Mouse (Mus musculus) brain, embryonic 18.5 days (tissue): Measurements from ENCODE around the gene Adgrl3.
"Not testable (repeated sequence)": the region's sequence is repeated elsewhere in the genome, so short reads cannot be mapped to it uniquely, and the experiment has no call there.

Experiments used
- DNase-seq: peaks from one replicate; pipeline ENCODE4 v3.0.0-alpha.2; 2012; ENCODE audit warnings: low read depth, low spot score

The Adgrl3 gene

DNA sequence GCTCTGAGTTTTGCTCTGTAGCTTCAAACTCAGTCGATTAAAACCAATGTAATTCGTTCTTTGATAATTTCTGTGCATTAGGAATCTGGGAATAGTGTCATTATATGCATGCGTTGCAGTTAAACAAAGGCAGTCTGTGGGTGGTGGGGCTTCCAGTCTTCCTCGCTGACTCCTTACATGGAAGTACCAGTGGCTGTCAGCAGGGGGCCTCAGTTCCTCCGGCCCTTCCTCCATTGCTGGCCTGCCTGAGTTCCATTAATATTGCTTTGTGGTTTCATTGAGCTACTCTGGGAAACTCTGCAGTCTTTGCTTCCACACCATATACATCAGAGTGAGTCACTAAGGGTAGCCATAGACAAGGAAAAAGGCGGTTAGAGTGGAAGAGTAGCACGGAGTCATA is 356.1 kb downstream of the Adgrl3 start:
- no peak for DNase-seq

DNA sequence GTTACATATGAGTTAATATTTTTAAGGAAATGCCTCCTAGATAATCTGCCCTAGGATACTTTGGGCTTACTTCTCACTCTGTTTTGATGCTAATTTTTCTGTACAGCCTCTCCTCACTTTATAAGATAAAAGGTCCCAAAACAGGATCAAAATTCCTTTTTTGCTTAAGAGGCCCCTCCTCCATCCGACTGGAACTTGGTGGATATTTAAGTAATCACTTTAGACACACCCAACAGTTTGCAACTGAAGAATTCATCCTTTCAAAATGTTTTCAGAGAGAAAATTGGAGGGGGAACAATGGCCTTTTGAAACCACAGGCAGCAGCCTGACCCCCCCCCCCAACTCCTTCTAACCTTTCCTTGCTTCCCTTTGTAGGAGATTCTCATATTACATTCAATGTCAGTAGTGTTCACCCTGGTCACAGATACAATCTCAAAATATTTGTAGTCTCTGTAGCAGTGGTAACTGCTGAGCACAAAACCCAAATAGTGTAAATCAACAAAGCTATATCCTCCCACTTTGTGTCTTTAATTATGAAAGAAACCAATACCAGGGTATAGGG is 385.7 kb downstream of the Adgrl3 start:
- DNase-seq, result no peak

DNA sequence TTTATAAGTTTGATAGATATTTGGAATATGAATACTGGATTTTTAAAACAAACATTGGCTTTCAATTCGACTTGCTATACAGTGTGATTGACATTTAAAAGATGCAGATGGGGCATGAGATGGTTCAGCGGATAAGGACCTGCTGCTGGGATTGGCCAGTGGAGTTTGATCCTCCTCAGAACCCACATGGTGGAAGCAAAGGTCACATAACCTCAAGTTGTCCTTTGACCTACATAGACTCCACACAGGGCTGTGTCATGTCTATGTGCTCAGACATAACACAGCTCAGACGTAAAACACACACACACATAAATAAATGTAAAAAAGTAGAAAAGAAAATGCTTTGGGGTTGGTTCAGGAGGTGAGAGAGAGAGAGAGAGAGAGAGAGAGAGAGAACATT is 397.4 kb downstream of the Adgrl3 start:
- DNase-seq, result no peak

DNA sequence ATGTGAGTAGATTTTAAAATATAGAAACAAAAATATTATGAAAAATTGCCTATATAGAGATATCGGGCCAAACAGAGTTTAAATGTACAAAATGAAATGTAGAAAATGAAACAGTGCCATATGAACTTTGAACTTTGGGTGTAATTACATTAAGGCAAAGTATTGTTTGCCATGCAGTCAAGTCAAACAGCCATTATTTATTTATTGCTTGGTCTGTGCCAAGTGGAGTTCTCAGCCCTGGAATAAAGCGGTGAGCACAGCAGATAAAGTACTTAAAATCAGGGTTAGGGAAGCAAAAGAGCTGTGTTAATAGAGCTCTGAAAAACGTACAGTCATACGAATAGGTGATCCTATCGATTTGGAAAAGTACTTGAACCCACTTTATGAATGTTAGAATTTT is 407.5 kb downstream of the Adgrl3 start:
- DNase-seq, result no peak

GRCm38 (mm10) chr5:81436375-81436774 is 416.4 kb downstream of the Adgrl3 start:
- no peak for DNase-seq

DNA sequence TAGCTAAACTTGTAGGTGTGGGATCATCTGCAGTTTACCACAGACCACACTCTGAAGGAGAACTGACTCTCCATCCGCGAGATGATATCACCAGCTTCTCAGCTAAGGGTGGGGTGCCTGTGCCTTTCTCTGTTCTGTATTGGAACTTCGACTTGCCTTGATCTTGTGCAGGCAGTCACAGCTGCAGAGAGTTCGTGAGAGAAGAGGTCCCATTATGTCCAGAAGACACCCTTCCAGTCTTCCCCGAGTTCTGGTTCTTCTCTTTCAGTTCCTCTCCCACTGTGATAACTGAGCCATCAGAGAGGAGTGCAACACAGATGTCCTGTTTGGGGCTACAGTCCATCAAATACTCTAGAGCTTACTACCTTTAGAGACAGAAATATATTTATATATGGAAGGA is 422.2 kb downstream of the Adgrl3 start:
- DNase-seq, result no peak

DNA sequence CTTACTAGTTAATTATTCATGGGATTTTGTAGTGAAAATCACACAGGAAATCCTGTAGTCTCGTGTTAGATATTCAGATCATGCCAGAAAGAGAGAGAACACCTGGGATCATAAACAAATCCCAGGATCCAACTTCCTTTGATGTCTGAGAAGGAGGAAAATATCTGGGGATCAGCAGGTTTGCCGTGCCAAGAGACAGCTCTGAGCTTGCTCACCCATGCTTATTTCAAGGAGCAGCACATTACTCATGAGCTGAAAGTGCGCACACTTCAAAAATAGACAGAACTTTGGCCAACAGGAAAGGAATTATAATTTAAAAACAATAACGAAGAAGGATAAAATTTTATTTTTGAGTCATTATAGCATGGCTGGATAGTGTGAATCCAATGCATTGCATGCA is 446.0 kb downstream of the Adgrl3 start:
- no peak for DNase-seq

DNA sequence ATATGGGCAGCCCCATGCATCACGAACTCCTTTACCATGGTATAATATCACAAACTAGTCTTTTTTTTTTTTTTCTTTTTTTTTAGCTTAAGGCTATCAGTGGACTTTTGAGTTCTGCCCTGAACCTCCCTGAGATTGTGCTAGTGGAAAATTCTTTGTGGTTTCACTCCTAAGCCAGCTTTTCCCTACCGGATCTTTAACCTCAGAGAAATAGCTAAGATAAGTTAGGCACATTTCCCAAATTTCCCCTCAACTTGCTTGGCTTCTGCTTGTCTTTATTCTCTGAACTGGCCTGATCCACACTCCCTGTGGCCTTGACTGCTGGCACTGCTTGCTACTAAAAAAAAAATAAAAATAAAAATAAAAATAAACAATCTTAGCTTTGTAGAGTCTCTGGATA is 454.7 kb downstream of the Adgrl3 start:
- DNase-seq, result no peak

- DNase-seq, result no peak
These were observed 455.5 kb downstream of the Adgrl3 start for GRCm38 (mm10) chr5:81475406-81475805.

DNA sequence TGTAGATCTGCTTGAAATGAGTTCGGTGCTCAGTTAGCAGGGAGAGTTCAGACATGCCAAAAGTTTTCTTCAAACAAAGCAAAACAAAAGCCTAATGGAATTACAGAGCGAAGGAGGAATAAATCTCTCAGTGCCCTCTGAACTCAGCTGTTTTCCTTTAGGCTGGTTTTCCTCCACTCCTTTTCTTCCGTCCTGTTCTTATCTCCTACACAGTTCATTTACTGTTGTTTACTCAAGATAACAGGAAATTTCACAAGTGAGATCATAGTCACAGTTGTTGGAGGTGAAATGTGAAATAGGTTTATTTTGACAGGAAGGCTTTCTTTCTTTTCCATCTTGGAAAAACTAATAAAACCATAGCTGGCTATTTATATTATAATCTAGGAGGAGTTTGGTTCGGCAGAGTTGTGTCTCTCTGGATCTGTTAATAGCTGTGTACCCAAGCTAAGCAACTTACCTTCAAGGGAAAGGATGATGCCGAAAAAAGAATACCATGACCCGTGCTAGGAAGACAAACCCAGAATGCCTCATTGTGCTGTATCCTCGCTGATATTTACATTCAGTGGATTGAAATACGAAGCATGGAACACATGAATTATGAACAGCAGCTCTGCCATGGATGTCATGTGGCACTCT is 456.2 kb downstream of the Adgrl3 start:
- no peak for DNase-seq

- DNase-seq, result no peak
These were observed 461.0 kb downstream of the Adgrl3 start for GRCm38 (mm10) chr5:81480911-81481310.

- DNase-seq, result no peak
These were observed 464.0 kb downstream of the Adgrl3 start for GRCm38 (mm10) chr5:81483890-81484289.

DNA sequence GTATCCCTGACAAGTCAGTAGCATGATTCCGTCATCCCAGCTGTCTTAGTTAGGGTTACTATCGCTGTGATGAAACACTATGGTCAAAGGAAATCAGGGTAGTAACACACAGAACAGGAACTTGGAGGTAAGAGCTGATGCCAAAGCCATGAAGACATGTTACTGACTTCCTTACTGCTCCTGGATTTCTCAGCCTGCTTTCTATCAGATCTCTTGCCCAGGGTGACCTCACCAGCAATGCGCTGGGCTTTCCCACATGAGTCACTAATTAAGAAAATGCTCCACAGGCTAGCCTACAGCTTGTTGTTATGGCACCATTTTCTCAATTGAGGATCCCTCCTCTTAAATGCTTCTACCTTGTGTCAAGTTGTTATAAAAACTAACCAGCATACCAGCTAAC is 481.1 kb downstream of the Adgrl3 start:
- DNase-seq, result no peak

GRCm38 (mm10) chr5:81518720-81519496 is 499.0 kb downstream of the Adgrl3 start:
- no peak for DNase-seq

DNA sequence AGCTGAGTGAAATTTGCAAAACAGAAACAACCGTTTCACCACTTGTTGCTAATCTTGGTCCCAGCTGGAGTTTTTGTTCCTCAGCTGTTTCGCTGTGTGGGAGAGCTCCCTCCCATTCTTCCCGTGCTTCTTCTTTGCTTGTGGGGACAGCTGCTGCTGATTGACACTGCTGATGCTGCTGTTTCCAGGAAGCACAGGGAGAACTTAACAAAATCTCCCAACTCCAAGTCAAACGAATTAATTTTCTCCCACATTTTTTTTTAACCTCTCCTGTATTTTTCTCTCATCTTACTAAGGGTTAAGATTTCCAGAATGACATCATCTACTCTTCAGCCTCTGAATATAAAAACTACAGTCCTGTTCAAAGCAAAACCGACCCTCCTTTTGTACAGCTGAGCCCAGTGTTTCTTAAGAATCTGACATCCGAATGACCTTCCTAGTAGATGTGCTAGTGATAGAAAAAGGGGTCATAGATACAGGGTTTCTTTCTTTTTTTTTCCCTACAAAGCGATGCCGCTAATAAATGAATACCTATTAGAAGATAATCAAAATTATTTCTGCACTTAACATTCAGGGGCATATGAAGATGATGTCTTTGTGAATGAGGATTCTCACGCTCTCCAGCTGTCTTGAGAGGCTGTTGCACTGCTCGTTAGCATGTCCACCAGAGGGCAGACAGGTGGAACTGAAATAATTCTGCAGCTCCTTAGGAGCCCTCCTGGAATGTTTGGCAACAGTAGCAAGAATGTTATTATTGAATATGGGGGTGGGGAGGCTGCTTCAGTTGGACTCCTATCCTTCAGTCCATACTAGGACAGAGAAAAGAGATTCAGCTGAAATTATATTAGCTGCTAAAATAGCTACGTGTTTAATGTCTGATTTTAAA is 499.8 kb downstream of the Adgrl3 start:
- DNase-seq, result no peak

GRCm38 (mm10) chr5:81522760-81523159 is 502.8 kb downstream of the Adgrl3 start:
- no peak for DNase-seq

DNA sequence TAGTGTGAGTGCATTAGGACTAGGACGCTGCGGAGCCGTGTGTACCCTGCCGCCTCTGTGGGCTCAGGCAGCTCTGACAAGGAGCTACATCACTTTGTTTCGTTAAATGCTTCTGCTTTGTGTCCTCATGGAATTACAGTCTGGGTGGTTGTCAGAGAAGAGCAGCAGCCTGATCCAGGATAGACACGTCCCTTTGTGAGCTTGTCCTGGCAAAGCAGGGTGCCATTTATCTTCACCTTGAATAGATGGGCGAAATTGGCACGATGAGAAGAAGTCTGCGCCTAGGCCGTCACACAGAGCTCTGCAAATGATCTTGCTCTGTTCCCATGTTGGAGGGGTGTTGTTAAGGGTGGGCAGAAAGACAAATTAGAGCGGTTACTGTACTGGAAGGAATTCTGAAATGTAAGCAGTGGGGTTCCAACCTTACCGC is 504.6 kb downstream of the Adgrl3 start:
- DNase-seq, result no peak

- no peak for DNase-seq
These were observed 505.4 kb downstream of the Adgrl3 start for GRCm38 (mm10) chr5:81525326-81525725.

- DNase-seq, result no peak
These were observed 511.7 kb downstream of the Adgrl3 start for GRCm38 (mm10) chr5:81531639-81532038.

GRCm38 (mm10) chr5:81550211-81550610 is 530.3 kb downstream of the Adgrl3 start:
- DNase-seq, result no peak

DNA sequence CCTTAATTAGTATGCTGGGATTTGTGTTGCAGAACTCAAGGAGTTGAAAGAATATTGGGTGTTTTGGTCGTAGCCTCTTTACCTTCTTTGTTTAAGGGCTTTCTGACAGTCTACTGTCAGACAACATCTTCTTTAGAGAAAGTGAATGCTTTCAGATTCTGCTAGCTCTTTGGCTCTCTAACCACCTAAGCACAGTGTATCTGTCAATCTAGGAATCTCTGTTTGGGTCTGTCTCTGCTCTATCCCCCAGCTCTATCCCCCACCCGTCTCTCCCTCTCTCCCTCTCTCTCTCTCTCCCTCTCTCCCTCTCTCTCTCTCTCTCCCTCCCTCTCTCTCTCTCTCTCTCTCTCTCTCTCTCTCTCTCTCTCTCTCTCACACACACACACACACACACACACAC is 535.2 kb downstream of the Adgrl3 start:
- not testable (repeated sequence) for DNase-seq

DNA sequence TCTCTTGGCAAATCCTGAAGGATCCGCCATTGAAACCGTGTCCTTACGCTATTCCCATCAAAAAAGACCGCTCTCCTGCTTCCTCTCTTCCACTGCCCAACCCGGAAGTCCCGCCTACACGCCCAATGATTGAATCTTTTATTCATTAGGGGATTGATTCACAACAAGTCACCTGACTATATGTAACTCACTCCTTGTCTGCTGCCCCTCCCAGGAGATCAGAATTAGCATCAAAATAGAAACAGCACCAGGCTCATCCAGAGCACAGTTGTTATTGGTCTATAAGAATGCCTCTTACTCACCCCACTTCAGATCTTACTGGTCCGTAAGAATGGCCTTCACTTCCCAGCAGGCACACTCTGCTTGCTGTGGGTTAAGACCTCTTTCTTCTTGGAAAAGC is 536.1 kb downstream of the Adgrl3 start:
- DNase-seq, result no peak
